Mouse (Mus musculus) liver, adult (tissue): ENCODE measurements around the gene Amhr2.

Experiments used
- GATA4 ChIP-seq: IDR thresholded peaks from 2 replicates; pipeline ENCODE4 v1.6.1; 2014; ENCODE audit warnings: mild to moderate bottlenecking, low read length; ENCODE audit not compliant: insufficient replicate concordance

Gene Amhr2

GRCm38 (mm10) chr15:102487664-102488063 is 42.5 kb downstream of the Amhr2 start:
- no peak for TF ChIP-seq GATA4

- no peak for TF ChIP-seq GATA4
These were observed 53.2 kb downstream of the Amhr2 start for GRCm38 (mm10) chr15:102498322-102498721.

GRCm38 (mm10) chr15:102499370-102499769 is 54.2 kb downstream of the Amhr2 start:
- TF ChIP-seq GATA4 = no peak

GRCm38 (mm10) chr15:102499851-102500250 is 54.7 kb downstream of the Amhr2 start:
- no peak for TF ChIP-seq GATA4

GRCm38 (mm10) chr15:102500479-102500878 is 55.3 kb downstream of the Amhr2 start:
- TF ChIP-seq GATA4 = no peak

GRCm38 (mm10) chr15:102501084-102501814 is 56.1 kb downstream of the Amhr2 start:
- no peak for TF ChIP-seq GATA4

GRCm38 (mm10) chr15:102502254-102502840 is 57.2 kb downstream of the Amhr2 start:
- TF ChIP-seq GATA4 = no peak

GRCm38 (mm10) chr15:102503447-102503846 is 58.3 kb downstream of the Amhr2 start, which contains the start of gene Gm10337:
Gene Gm10337 (plus strand): TSS chr15:102503722.
- TF ChIP-seq GATA4 = no peak
